Mouse (Mus musculus): Measurements from ENCODE around the gene Spns2. TPM values are rescaled to one million over a fixed set of nuclear protein-coding genes. Genes with fewer than 3 reads are reported as not detected.
"Not testable (repeated sequence)": the region's sequence is repeated elsewhere in the genome, so short reads cannot be mapped to it uniquely, and the experiment has no call there.

Spns2 gene
- polyA plus RNA-seq, 1 experiment from 2014 or later = 19.8 TPM

DNA sequence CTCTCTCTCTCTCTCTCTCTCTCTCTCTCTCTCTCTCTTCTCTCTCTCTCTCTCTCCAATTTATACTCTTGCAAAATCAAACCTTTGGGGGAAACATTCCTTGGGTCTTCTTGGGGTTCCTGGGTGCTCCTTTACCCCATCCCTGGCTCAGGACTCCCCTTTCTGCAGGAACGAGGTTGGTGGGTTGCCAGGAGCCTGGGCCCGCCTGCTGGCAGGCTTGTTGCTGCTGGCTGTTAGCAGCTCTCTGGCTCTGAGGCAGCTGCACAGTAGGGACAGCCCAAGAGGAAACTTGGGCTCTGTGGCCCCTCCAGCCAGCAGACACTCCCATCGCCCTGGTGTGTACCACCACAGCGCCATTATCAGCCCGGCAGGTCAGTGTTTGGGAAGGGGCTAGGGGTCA lies 53.4 kb downstream of the Spns2 start:
- Histone ChIP-seq H3K36me3 (ENCODE audit: control insufficient read depth, insufficient read depth) (no peaks in the 10 kb centered on the region), H3K4me3 (ENCODE audit: low read depth, low read length) (peak overlapping the region; percentile 36; the same call in 1 of the 2 replicates), H3K9ac (ENCODE audit: low read depth, low read length) (no peak overlapping the region), H3K27me3 (replicated peaks; ENCODE audit: control insufficient read depth, insufficient read depth, low read length) (no peaks in the 10 kb centered on the region), H3K4me1 (replicated peaks; ENCODE audit: control insufficient read depth, insufficient read depth, low read length) (peaks cover 10% of the 10 kb centered on the region; the same call in 1 of the 2 replicates), H3K9me3 (ENCODE audit: control insufficient read depth) (no peaks in the 10 kb centered on the region), H3K27ac (ENCODE audit: low read depth, low read length) (no peak overlapping the region), H3K4me2 (replicated peaks; ENCODE audit: low read depth) (peak overlapping the region; percentile 66)
- WGBS = 73% methylated on average over 5 of the region's 5 CpGs
- TF ChIP-seq CTCF (IDR thresholded peaks at IDR 0.05; ENCODE audit: low read depth) = no peak
- ATAC-seq = no peak

DNA sequence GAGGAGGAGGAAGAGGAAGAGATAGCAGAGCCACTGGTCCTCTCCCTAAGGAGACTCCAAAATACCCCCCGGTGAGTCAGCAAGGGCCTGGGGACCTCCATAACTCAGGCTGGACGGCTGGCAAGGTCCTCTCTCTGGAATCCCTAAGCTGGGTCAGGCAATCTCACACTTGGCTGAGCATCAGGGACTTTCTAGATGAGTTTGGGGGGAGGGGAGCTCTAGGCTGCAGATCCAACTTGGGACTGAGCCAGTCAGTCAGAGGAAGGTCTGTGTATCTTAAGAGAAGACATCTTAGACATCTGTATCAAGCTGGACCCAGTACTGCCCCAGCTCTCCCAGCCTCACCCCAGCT lies 54.0 kb downstream of the Spns2 start:
- H3K36me3 ChIP-seq (ENCODE audit: control insufficient read depth, insufficient read depth) = no peaks in the 10 kb centered on the region
- no peak overlapping the region for H3K9ac ChIP-seq (ENCODE audit: low read depth, low read length)
- H3K4me3 ChIP-seq (ENCODE audit: low read depth, low read length) = peak overlapping the region; percentile 36
- peaks cover 10% of the 10 kb centered on the region; the same call in 1 of the 2 replicates for H3K4me1 ChIP-seq (replicated peaks; ENCODE audit: control insufficient read depth, insufficient read depth, low read length)
- peak; percentile 7; the same call in 1 of the 2 replicates for ATAC-seq
- H3K4me2 ChIP-seq (replicated peaks; ENCODE audit: low read depth) = peak overlapping the region; percentile 66
- TF ChIP-seq CTCF (IDR thresholded peaks at IDR 0.05; ENCODE audit: low read depth) = no peak
- H3K27me3 ChIP-seq (replicated peaks; ENCODE audit: control insufficient read depth, insufficient read depth, low read length) = no peaks in the 10 kb centered on the region
- H3K9me3 ChIP-seq (ENCODE audit: control insufficient read depth) = no peaks in the 10 kb centered on the region
- 47% methylated on average over 2 of the region's 2 CpGs for WGBS
- H3K27ac ChIP-seq (ENCODE audit: low read depth, low read length) = peak overlapping the region; percentile 91

DNA sequence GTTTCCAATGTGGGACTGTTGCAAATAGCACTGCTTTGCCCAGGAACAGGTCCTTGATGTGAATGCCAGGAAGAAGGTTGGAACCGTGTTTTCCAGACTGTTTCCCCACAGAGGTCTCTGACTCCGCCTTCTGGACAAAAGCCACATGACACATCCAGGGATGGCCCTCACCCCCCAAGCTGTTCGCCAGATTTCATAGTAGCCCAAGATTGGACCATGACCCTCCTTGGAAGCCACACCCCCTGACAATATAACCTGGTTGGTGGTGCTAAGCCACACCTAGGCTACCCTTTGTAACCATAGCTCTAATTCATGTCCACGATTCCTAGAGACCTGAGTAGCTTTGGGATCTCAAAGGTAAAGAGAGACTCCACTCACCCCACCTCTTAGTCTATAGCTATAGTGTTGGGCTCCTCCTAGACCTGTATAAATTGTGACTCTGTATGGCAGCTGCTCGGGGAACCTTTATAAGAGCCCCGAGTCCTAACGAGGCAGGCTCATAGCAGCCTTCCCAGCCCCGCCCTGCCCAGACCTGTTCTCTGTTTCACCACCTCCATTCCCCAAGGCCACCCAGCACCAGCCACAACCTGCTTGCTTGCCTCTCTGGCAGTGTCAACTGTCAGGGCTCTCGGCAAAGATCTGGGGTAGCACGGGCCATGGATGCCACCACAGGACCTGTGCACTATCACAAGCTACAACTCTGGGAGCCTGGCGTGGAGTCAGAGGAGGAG lies 54.6 kb downstream of the Spns2 start, which contains the start of gene Ggt6:
TSS of gene Ggt6 (plus strand) at position 564 of the 731 bp plus-strand sequence.
- peaks cover 10% of the 10 kb centered on the region; the same call in 1 of the 2 replicates for H3K4me1 ChIP-seq (replicated peaks; ENCODE audit: control insufficient read depth, insufficient read depth, low read length)
- H3K4me2 ChIP-seq (replicated peaks; ENCODE audit: low read depth) = peak within 1 kb of the TSS; percentile 66
- 29% methylated on average over 11 of the region's 11 CpGs for WGBS
- no peak within 1 kb of the TSS for H3K9ac ChIP-seq (ENCODE audit: low read depth, low read length)
- H3K27ac ChIP-seq (ENCODE audit: low read depth, low read length) = peak within 1 kb of the TSS; percentile 91
- no peaks in the 10 kb centered on the region for H3K9me3 ChIP-seq (ENCODE audit: control insufficient read depth)
- ATAC-seq = peak; percentile 98
- H3K27me3 ChIP-seq (replicated peaks; ENCODE audit: control insufficient read depth, insufficient read depth, low read length) = no peaks in the 10 kb centered on the region
- H3K36me3 ChIP-seq (ENCODE audit: control insufficient read depth, insufficient read depth) = no peaks in the 10 kb centered on the region
- peak within 1 kb of the TSS; percentile 36 for H3K4me3 ChIP-seq (ENCODE audit: low read depth, low read length)
- peak; percentile 60 for TF ChIP-seq CTCF (IDR thresholded peaks at IDR 0.05; ENCODE audit: low read depth)

DNA sequence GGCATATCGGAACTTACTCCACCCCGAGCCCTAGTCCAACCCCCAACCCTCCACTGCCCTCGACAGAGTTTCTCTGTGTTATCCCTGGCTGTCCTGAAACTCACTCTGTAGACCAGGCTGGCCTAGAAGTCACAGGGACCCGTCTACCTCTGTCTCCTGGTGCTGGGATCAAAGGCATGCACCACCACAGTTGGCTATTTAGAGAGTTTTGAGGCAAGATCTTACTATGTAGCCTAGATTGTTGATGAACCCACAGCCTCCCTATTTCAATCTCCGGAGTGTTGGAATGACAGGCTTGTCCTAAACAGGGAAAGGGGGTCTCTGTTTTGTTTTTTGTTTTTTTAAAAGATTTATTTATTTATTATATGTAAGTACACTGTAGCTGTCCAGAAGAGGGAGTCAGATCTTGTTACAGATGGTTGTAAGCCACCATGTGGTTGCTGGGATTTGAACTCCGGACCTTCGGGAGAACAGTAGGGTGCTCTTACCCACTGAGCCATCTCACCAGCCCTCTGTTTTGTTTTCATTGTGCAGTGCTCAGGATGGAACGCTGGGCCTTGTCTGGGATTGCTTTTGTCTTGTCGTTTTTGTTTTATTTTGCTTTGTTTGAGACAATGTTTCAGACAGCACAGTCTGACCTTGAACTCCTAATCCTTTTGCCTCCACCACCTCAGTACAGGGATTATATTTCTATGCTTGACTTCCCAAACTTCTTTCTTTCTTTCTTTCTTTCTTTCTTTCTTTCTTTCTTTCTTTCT lies 59.2 kb downstream of the Spns2 start:
- not testable (repeated sequence) for H3K27ac ChIP-seq (ENCODE audit: low read depth, low read length); H3K27me3 ChIP-seq (replicated peaks; ENCODE audit: control insufficient read depth, insufficient read depth, low read length); H3K4me1 ChIP-seq (replicated peaks; ENCODE audit: control insufficient read depth, insufficient read depth, low read length); H3K4me2 ChIP-seq (replicated peaks; ENCODE audit: low read depth); H3K36me3 ChIP-seq (ENCODE audit: control insufficient read depth, insufficient read depth); H3K4me3 ChIP-seq (ENCODE audit: low read depth, low read length); H3K9ac ChIP-seq (ENCODE audit: low read depth, low read length); ATAC-seq; H3K9me3 ChIP-seq (ENCODE audit: control insufficient read depth)
- WGBS = 69% methylated on average over 9 of the region's 9 CpGs

DNA sequence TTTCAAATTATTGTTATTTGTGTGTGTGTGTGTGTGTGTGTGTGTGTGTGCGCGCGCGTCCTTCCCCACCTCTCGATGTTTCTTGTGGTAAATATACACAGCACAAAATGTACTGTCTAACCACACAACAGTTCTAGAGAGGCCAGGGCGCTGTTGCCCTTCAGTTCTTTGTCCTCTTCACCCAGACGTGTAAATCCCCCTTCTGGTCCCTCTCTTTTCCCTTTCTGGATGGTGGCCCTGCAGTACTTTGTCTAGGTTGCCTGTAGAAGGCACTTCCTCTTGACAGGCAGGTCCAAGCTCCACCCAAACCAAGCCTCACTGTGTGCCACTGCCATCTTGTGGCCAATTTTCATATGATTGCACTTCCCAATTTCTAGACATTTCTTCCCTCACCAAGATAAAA lies 60.4 kb downstream of the Spns2 start:
- peak overlapping the region; percentile 50 for H3K4me2 ChIP-seq (replicated peaks; ENCODE audit: low read depth)
- H3K36me3 ChIP-seq (ENCODE audit: control insufficient read depth, insufficient read depth) = no peaks in the 10 kb centered on the region
- H3K9ac ChIP-seq (ENCODE audit: low read depth, low read length) = no peak overlapping the region
- H3K27me3 ChIP-seq (replicated peaks; ENCODE audit: control insufficient read depth, insufficient read depth, low read length) = no peaks in the 10 kb centered on the region
- H3K27ac ChIP-seq (ENCODE audit: low read depth, low read length) = no peak overlapping the region
- H3K4me3 ChIP-seq (ENCODE audit: low read depth, low read length) = 0 out of 2 replicates have a peak overlapping the region, but pooled peaks have one; percentile 22
- WGBS = 52% methylated on average over 7 of the region's 7 CpGs
- H3K4me1 ChIP-seq (replicated peaks; ENCODE audit: control insufficient read depth, insufficient read depth, low read length) = no peaks in the 10 kb centered on the region
- H3K9me3 ChIP-seq (ENCODE audit: control insufficient read depth) = no peaks in the 10 kb centered on the region
- peak; percentile 65 for ATAC-seq
- TF ChIP-seq CTCF (IDR thresholded peaks at IDR 0.05; ENCODE audit: low read depth) = peak; percentile 97

DNA sequence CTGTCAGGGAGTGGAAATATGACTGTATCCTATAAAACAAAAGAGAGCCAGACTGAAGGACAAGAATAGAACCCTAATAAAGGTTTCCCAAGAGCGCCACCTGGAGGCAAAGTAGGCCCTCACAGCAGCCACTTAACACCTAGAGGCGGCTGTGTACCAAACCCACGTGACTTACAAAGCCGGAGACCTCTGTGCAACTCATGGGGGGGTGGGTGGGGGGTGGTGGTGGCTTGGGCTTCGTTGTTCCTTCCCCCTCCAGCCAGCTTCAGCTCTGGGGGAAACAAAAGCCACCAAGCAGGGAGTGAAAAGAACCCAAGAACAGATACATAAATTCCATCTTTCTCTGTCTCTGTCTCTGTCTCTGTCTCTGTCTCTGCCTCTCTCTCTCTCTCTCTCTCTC lies 61.0 kb downstream of the Spns2 start:
- WGBS = 0% methylated on average over 5 of the region's 5 CpGs
- H3K27ac ChIP-seq (ENCODE audit: low read depth, low read length) = no peak overlapping the region
- H3K9ac ChIP-seq (ENCODE audit: low read depth, low read length) = no peak overlapping the region
- H3K27me3 ChIP-seq (replicated peaks; ENCODE audit: control insufficient read depth, insufficient read depth, low read length) = no peaks in the 10 kb centered on the region
- no peaks in the 10 kb centered on the region for H3K4me1 ChIP-seq (replicated peaks; ENCODE audit: control insufficient read depth, insufficient read depth, low read length)
- no peaks in the 10 kb centered on the region for H3K36me3 ChIP-seq (ENCODE audit: control insufficient read depth, insufficient read depth)
- H3K4me3 ChIP-seq (ENCODE audit: low read depth, low read length) = no peak overlapping the region
- no peaks in the 10 kb centered on the region for H3K9me3 ChIP-seq (ENCODE audit: control insufficient read depth)
- ATAC-seq = peak; percentile 58; the same call in 1 of the 2 replicates
- peak overlapping the region; percentile 50 for H3K4me2 ChIP-seq (replicated peaks; ENCODE audit: low read depth)
- peak; percentile 76 for TF ChIP-seq CTCF (IDR thresholded peaks at IDR 0.05; ENCODE audit: low read depth)

Data from intestine, postnatal 0 days (tissue).